Mouse (Mus musculus) G1E (cell line): ENCODE measurements around the gene Cog1.

ENCODE experiments used
- CTCF ChIP-seq: IDR thresholded peaks from 2 replicates; pipeline ENCODE4 v1.5.1; 2012; ENCODE audit warnings: low read depth, low read length, inconsistent platforms, mixed read lengths
- GATA1 ChIP-seq: IDR thresholded peaks from 2 replicates; pipeline ENCODE4 v1.6.1; 2012; ENCODE audit warnings: borderline replicate concordance, low read length, inconsistent platforms, mixed read lengths
- GATA2 ChIP-seq: IDR thresholded peaks from 2 replicates; pipeline ENCODE4 v1.6.1; 2012; ENCODE audit warnings: low read depth, low read length, inconsistent platforms, borderline replicate concordance
- TAL1 ChIP-seq: conservative IDR thresholded peaks from 2 replicates; pipeline ENCODE4 v1.6.1; 2012; ENCODE audit warnings: low read depth, low read length, inconsistent platforms, mixed read lengths

GRCm38 (mm10) chr11:113690506-113690905, 41.5 kb downstream of the Cog1 start:
- TF ChIP-seq CTCF (no peak), GATA1 (no peak), GATA2 (no peak), TAL1 (no peak)
